Mouse (Mus musculus) kidney, adult 9 months (tissue): ENCODE measurements around the gene Cep126.

Experiments
- DNase-seq: peaks from one replicate; pipeline ENCODE4 v3.0.0; 2022

The Cep126 gene

GRCm38 (mm10) chr9:8134117-8134574 is at the start of gene Cep126:
Cep126 (minus strand) TSS chr9:8134294.
- peak; percentile 83 for DNase-seq

DNA sequence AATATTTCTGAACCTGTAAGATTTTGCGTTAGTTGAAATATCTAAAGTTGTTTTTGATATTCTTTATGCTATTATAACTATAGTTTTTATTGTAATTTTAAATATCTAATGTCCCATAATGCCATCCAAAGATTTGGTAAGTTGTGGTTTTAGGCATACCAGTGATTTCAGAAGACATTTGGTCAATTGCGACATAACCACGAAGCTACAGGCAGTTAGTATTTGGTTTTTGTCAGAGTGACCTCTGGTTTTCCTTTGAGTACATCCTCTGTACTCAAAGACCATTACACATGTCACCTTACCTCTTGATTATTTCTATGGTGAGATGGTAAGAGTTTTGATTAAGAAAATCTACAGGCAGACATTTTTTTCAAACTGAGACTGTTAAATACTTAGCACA is 45.5 kb upstream of the Cep126 start:
- no peak for DNase-seq

- DNase-seq: no peak
Measured at GRCm38 (mm10) chr9:8177099-8177498, 43.0 kb upstream of the Cep126 start.

DNA sequence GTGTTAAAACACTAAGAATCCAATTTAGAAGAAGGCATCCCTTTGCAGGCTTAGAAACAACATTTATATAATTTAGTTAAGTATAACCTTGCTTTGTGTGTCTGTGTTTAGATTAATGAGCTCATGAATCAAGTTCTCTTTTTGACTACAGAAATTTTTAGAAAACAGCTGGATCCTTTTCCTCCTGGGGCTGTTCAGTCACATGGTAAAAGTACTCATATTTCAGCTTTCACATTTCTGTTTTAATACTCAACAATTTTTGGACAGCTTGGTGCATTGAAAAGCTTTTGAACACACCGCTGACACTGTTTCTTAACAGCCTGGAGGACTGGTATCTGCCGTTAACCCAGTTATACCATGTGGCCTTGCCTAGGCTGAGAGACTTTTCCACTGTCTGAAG is 22.9 kb upstream of the Cep126 start:
- no peak for DNase-seq

DNA sequence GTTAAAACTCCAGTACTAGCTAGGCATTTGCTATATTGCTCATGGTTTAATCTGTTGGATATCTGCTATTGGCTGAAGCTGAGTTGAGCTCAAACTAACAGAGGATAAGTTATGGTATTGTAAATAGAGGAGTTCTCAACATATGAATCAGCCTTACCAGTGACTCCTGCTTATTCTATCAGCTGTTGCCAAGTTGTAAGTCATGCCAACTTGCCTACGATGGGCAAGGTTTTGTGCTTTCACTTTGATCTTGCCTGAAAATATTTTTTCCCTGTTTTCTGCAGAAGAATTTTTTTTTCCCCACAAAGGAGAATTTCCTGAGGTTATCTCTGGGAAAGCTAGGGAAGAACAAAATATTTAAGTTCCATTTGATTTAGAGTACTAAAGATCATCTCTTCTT is 5.4 kb upstream of the Cep126 start:
- no peak for DNase-seq

DNA sequence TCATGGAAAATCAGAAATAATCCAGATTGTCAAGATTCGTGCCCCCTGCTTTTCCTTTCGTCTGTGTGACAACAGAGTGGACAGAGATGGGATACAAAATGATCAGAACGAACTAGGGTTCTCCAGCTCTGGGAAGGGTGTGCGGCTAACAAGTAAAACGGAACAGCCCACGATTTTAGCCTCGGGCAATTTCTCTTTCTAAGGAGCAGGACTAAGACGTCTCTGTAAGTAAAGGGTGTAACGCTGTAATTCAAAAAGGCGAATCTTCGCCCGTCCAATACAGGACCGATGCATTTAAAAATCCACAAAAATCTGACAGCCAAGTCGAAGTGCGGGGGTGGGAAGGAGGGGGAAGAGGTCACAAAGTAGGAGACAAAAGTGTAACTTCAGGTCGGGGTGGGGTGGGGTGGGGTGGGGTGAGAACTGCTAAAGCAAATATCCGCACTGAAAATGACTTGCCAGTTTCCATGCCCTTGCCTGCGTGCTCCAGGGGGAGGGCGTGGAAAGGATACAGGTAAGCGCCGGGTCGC is 443 bp downstream of the Cep126 start:
- DNase-seq: no peak

DNA sequence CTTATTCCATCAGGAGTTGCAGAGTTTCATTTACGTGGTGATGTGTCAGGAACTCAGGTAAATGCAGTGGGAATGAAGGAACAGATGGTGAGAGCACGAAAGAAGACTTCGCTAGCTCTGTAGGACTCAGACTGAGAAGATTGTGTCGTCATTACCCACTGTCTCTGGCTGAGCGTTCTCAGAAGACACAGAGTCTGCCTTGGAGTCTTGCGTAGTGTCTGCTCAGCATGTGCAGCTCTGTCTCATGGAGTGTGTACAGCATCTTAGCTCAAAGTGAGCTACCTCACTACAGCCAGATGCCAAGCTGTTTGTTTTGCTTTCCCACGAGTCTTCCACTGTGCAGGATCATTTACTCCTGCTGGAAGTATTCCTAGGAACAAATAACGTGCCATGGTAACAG is 10.6 kb downstream of the Cep126 start:
- no peak for DNase-seq

- no peak for DNase-seq
Measured at GRCm38 (mm10) chr9:8114516-8114915, 19.6 kb downstream of the Cep126 start.

GRCm38 (mm10) chr9:8103050-8103449 is 31.0 kb downstream of the Cep126 start:
- DNase-seq: no peak

- no peak for DNase-seq
Measured at GRCm38 (mm10) chr9:8100962-8101361, 33.1 kb downstream of the Cep126 start.

DNA sequence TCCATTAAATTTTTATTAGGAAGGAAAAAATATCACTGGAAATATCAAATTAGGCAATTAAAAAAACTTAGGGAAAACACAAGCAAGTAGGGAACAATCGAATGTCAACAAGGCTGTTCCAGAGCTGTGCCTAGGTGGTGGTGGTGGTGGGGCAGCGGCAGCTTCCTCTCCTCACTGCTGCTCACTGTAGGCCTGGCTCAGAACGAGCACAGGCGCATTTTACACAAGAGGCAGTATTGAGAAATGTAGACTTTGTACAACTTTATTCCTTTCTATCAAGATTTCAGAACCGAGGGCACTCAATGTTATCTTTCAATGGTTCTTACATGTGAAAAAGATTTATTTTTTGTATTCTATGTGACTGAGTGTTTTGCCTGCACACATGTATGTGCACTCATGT is 55.2 kb downstream of the Cep126 start:
- DNase-seq: no peak

GRCm38 (mm10) chr9:8074345-8074744 is 59.7 kb downstream of the Cep126 start:
- peak; percentile 69 for DNase-seq

- no peak for DNase-seq
Measured at GRCm38 (mm10) chr9:8073203-8073755, 60.8 kb downstream of the Cep126 start.

DNA sequence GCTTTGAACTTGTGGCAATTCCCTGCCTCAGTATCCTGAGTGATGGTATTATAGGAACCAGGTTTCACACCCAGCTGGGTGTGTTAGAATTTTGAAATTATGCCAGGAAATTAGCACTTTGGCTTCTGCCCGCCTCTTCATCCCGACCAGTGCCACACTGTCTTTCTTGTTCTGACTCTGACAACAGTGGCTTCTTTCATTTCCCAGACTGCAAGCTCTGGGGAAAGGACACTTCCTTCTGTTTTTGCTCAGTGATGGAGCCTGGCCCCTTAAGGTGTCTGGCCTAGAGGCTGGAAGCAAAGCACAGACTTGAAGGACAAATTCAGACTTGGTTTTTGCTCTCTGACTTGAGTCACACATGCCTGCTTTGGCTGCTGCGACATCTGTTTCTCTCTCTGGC is 74.5 kb downstream of the Cep126 start:
- no peak for DNase-seq

GRCm38 (mm10) chr9:8054831-8055230 is 79.3 kb downstream of the Cep126 start:
- no peak for DNase-seq

DNA sequence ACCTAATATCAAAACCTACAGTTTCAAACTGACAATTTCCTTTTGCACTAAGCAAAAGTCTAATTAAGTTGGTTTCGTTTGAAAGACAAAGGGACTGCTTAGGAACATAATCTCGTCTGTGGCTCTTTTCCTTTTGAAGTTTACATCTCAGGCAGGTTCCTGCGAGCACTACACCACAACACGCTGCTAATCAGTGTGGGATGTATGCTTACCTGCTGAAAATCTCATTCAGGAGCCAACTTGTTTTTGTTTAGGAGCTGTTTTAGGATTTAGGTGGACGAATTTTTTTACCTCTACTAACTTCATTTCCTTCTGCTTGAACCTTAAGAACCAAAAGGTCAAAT is 91.1 kb downstream of the Cep126 start:
- no peak for DNase-seq

GRCm38 (mm10) chr9:8042338-8043043 is 91.6 kb downstream of the Cep126 start, which contains the start of gene Cfap300:
Cfap300 (minus strand) TSS chr9:8042823.
- peak; percentile 98 for DNase-seq

DNA sequence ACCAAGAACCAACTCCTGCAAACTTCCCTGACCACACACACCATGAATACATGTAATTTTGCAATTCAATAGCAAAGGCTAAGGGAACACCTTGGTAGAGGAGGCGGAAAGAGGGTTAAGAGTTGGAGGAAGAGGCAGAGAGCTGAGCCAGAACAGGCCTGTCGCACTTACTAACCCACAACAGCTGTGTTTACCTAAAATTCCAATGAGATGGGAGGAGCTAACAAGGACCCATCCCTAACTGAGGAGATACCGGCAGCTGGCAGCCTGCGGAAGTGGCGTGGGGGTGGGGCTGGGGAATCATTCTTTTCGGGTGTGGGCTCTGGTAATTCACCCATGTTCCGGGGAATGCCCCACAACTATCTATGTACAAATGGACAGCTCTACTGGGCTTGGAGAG is 98.5 kb downstream of the Cep126 start:
- no peak for DNase-seq

GRCm38 (mm10) chr9:8035091-8035490 is 99.0 kb downstream of the Cep126 start:
- DNase-seq: no peak

DNA sequence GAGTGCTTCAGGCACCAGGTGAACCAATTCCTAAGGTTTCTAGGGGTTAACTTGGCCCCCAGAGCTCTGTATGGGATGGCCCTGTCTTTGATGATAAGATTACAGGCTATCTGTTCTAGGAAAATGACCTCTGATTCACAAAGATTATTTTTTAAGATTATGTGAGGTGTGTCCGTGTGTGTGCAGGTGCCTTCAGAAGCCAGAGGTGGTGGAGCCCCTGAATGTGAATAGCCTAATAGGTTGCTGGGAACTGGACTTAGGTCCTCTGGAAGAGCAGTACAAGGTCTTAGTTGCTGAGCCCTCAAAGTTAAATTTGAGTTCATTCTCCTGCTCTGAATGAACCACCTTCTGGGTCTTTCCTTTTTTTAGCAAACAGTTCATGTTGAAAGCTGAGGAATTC is 100.0 kb downstream of the Cep126 start:
- DNase-seq: no peak

GRCm38 (mm10) chr9:8032847-8033246 is 101.2 kb downstream of the Cep126 start:
- DNase-seq: no peak
